Mouse (Mus musculus): ENCODE data around the gene Uqcc2. TPM values are rescaled to one million over a fixed set of nuclear protein-coding genes. Genes with fewer than 3 reads are reported as not detected.

Gene Uqcc2
- polyA plus RNA-seq, 1 experiment from 2014 or later: 374 TPM

DNA sequence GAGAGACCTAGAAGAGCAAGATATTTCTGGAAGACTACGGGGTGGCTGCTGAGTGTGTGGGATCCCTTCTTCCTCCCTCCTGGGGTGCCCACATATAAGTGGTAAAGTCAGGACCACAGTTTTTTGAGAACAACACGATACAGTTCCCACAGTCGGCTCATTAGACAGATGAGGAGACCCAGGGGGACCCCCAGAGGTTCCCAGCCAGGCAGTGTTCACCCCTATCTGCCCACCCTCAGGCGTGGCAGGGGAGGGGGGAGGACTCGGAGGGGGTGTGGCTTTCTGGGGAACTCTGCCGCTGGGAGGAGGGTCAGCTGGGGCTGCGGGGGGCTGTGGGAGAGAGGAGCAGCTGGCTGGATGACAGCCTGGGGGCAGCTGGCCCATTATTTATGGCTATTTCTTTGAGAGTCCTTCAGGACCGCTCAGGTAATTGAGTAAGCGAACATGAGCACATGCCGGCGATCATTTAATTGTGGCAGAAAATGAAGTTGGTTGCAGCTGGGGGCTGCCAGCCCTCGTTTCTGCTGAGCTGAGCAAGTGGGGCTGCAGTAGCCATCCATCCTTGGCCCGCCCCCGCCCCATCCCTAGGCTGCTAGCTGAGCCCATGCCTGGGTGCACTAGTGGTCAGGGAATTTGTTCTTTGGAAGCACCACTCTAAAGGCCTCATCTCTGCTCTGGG, 41.6 kb upstream of the Uqcc2 start:
- no peaks in the 10 kb centered on the region for H3K36me3 ChIP-seq (ENCODE audit: control insufficient read depth, insufficient read depth, low read length)
- ATAC-seq (replicated peaks; ENCODE audit: insufficient number of reproducible peaks, low FRiP score, low TSS enrichment): 0 out of 2 replicates have a peak, but pooled peaks have one; percentile 15
- WGBS (ENCODE audit: insufficient replicate concordance): 48% methylated on average over 14 of the region's 14 CpGs

DNA sequence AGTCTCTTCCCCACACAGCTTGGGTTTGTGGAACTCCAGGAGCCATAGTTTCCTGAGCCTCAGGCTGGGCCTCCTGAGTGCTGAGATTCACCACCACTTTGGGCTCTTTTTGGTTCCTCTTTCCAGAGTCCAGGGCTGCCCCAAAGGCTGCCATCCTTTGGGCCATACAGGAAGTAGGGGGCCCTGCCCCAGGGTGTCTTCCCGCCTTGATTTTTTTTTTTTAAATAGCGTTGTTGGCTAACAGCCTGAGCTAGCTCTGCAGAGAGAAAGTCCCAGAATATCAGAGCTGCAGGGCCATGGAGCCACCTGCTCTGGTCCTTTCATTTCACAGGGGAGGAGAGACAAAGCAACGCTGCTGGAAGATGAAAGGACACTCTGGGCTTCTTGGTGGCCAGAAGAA, 40.0 kb upstream of the Uqcc2 start:
- Histone ChIP-seq H3K4me3 (ENCODE audit: low read depth, low read length) (no peak overlapping the region), H3K9ac (ENCODE audit: low read depth, low read length) (no peak overlapping the region), H3K9me3 (replicated peaks; ENCODE audit: control insufficient read depth, low read length) (no peaks in the 10 kb centered on the region), H3K36me3 (ENCODE audit: control insufficient read depth, insufficient read depth, low read length) (no peaks in the 10 kb centered on the region), H3K27ac (ENCODE audit: low read depth, low read length) (no peak overlapping the region), H3K27me3 (ENCODE audit: control insufficient read depth, insufficient read depth, low read length) (no peaks in the 10 kb centered on the region), H3K4me1 (ENCODE audit: control insufficient read depth, insufficient read depth, low read length) (no peaks in the 10 kb centered on the region), H3K4me2 (no peak overlapping the region)
- no peak for ATAC-seq (replicated peaks; ENCODE audit: insufficient number of reproducible peaks, low FRiP score, low TSS enrichment)
- WGBS (ENCODE audit: insufficient replicate concordance): 66% methylated on average over 3 of the region's 3 CpGs

More for the DNA sequence above, 41.6 kb upstream of the Uqcc2 start:
- H3K4me2 ChIP-seq: no peak overlapping the region
- no peaks in the 10 kb centered on the region for H3K27me3 ChIP-seq (ENCODE audit: control insufficient read depth, insufficient read depth, low read length)
- H3K4me1 ChIP-seq (ENCODE audit: control insufficient read depth, insufficient read depth, low read length): no peaks in the 10 kb centered on the region
- no peaks in the 10 kb centered on the region for H3K9me3 ChIP-seq (replicated peaks; ENCODE audit: control insufficient read depth, low read length)
- no peak overlapping the region for H3K9ac ChIP-seq (ENCODE audit: low read depth, low read length)
- no peak overlapping the region for H3K4me3 ChIP-seq (ENCODE audit: low read depth, low read length)
- no peak overlapping the region for H3K27ac ChIP-seq (ENCODE audit: low read depth, low read length)

DNA sequence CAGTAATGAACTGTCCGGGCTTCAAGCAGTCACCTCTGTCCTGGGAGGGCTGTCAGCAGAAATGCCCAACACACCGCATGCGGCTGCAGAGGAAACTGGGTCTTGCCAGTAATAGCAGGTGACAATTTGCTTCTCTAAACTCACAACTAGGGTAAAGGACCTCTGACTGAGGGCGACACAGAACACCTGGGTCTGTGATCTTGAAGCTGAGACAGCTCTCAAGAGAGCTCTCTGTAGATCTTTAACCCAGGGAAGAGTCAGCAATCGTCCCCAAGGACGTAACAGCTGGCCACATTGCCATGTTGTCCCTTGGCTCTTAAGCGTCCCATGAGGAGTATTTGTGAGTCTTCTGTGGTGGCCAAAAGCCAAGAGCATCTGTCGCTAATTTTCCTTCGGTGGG, 38.7 kb upstream of the Uqcc2 start:
- no peaks in the 10 kb centered on the region for H3K36me3 ChIP-seq (ENCODE audit: control insufficient read depth, insufficient read depth, low read length)
- H3K27me3 ChIP-seq (ENCODE audit: control insufficient read depth, insufficient read depth, low read length): no peaks in the 10 kb centered on the region
- no peak overlapping the region for H3K4me3 ChIP-seq (ENCODE audit: low read depth, low read length)
- no peaks in the 10 kb centered on the region for H3K4me1 ChIP-seq (ENCODE audit: control insufficient read depth, insufficient read depth, low read length)
- no peak overlapping the region for H3K9ac ChIP-seq (ENCODE audit: low read depth, low read length)
- H3K27ac ChIP-seq (ENCODE audit: low read depth, low read length): no peak overlapping the region
- ATAC-seq (replicated peaks; ENCODE audit: insufficient number of reproducible peaks, low FRiP score, low TSS enrichment): no peak
- H3K4me2 ChIP-seq: no peak overlapping the region
- no peaks in the 10 kb centered on the region for H3K9me3 ChIP-seq (replicated peaks; ENCODE audit: control insufficient read depth, low read length)
- WGBS (ENCODE audit: insufficient replicate concordance): 75% methylated on average over 9 of the region's 9 CpGs

DNA sequence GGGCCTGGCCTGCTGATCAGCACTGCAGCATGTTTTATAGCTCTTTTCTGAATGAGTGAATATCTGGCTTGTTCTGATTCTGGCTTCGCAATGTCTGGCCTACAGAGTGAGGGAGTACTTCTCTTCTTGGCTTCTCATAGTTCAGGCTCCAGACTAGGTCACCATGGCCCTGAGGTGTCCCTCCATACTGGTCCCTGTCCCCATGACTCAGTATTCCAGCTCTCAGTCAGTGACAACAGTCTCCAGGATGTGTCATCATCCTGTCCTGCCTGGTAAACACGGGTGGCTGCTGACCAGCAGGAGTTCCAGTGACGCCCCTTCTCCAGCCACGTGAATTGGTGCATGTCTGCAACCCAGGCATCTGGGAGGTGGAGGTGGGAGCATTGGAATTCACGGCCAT, 37.4 kb upstream of the Uqcc2 start:
- 64% methylated on average over 5 of the region's 5 CpGs for WGBS (ENCODE audit: insufficient replicate concordance)
- no peaks in the 10 kb centered on the region for H3K9me3 ChIP-seq (replicated peaks; ENCODE audit: control insufficient read depth, low read length)
- H3K4me3 ChIP-seq (ENCODE audit: low read depth, low read length): no peak overlapping the region
- H3K4me1 ChIP-seq (ENCODE audit: control insufficient read depth, insufficient read depth, low read length): no peaks in the 10 kb centered on the region
- H3K4me2 ChIP-seq: no peak overlapping the region
- no peak for ATAC-seq (replicated peaks; ENCODE audit: insufficient number of reproducible peaks, low FRiP score, low TSS enrichment)
- no peak overlapping the region for H3K9ac ChIP-seq (ENCODE audit: low read depth, low read length)
- no peaks in the 10 kb centered on the region for H3K27me3 ChIP-seq (ENCODE audit: control insufficient read depth, insufficient read depth, low read length)
- H3K36me3 ChIP-seq (ENCODE audit: control insufficient read depth, insufficient read depth, low read length): no peaks in the 10 kb centered on the region
- no peak overlapping the region for H3K27ac ChIP-seq (ENCODE audit: low read depth, low read length)

DNA sequence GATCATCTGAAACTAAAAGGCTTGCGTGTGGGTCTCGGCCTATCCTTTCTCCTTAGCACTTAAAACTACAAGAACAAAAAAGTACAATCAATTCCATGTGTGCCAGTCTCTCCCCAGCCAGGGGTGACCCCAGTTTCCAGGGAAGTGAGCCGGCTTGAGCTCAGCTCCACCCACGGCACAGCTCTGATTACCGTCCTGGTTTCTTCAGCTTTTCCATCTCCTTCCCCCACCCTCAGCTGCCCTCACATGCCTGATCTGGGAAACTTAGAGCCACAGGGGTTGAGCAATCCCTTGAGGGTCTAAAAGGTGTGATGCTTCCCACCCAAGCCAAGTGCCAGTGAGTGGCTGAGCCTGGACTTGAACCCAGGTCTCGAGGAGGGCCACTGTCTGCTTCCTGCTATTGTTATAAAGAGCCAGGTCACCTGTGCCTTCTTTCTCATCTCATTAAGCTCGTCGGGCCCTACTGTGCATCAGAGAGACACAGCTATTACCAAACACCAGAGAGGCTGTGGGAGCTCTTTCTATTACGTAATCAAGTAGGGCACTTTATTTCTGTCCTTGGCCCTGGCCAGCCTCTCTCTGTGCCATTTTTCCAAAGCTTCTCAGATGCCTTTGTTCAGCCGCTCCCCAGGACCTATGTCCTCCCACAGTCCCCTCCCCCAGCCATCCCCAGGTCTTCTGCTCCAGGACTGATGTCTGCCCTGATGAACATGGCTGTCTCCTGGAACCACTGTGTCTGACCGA, 36.4 kb upstream of the Uqcc2 start:
- Histone ChIP-seq H3K27me3 (ENCODE audit: control insufficient read depth, insufficient read depth, low read length) (no peaks in the 10 kb centered on the region), H3K9me3 (replicated peaks; ENCODE audit: control insufficient read depth, low read length) (no peaks in the 10 kb centered on the region), H3K9ac (ENCODE audit: low read depth, low read length) (no peak overlapping the region), H3K4me1 (ENCODE audit: control insufficient read depth, insufficient read depth, low read length) (no peaks in the 10 kb centered on the region), H3K27ac (ENCODE audit: low read depth, low read length) (no peak overlapping the region), H3K4me2 (no peak overlapping the region), H3K36me3 (ENCODE audit: control insufficient read depth, insufficient read depth, low read length) (no peaks in the 10 kb centered on the region), H3K4me3 (ENCODE audit: low read depth, low read length) (no peak overlapping the region)
- 68% methylated on average over 11 of the region's 11 CpGs for WGBS (ENCODE audit: insufficient replicate concordance)
- no peak for ATAC-seq (replicated peaks; ENCODE audit: insufficient number of reproducible peaks, low FRiP score, low TSS enrichment)

DNA sequence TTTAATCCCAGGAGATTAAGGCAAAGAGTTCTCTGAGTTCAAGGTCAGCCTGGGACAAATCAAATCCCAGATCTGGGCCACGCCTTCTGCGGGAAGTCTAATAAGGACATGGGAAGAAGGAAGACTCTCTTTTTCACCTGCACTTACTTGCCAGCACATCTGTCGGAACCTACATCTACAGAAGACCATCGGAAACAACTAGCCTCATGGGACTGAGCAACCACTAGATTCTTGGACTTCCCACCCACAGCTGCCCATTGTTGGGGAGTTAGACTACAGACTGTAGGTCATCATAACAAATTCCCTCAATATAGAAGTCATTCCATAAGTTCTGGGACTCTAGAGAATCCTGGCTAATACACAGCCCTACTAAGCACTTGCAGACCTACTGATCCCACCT, 34.9 kb upstream of the Uqcc2 start:
- H3K4me2 ChIP-seq: no peak overlapping the region
- 89% methylated on average over 4 of the region's 4 CpGs for WGBS (ENCODE audit: insufficient replicate concordance)
- H3K36me3 ChIP-seq (ENCODE audit: control insufficient read depth, insufficient read depth, low read length): no peaks in the 10 kb centered on the region
- H3K4me3 ChIP-seq (ENCODE audit: low read depth, low read length): no peak overlapping the region
- ATAC-seq (replicated peaks; ENCODE audit: insufficient number of reproducible peaks, low FRiP score, low TSS enrichment): no peak
- H3K9ac ChIP-seq (ENCODE audit: low read depth, low read length): no peak overlapping the region
- no peak overlapping the region for H3K27ac ChIP-seq (ENCODE audit: low read depth, low read length)
- no peaks in the 10 kb centered on the region for H3K9me3 ChIP-seq (replicated peaks; ENCODE audit: control insufficient read depth, low read length)
- H3K27me3 ChIP-seq (ENCODE audit: control insufficient read depth, insufficient read depth, low read length): no peaks in the 10 kb centered on the region
- no peaks in the 10 kb centered on the region for H3K4me1 ChIP-seq (ENCODE audit: control insufficient read depth, insufficient read depth, low read length)

DNA sequence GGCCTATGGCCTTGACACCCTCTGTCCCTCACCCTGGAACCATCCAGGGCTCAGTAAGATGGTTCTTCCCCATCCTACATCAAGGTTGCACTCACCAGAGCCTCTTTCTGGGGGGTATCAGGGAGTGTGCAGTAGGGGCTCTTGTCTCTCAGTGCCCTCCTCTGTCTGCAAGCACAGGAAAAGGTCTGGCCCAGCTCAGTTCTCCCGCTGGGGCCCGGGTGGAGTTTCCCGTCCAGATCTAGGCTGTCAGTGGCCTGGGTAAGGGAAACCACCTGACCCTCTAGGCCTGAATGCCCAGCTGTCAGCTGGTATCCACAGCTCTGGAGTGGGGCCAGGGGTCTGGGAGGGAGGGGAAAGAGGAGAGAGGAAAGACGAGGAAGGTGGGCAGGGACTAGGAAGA, 33.8 kb upstream of the Uqcc2 start, which contains the start of gene Ip6k3:
Gene Ip6k3, minus strand, starts transcription at position 251 of the 400 bp plus-strand sequence.
- no peak within 1 kb of the TSS for H3K9ac ChIP-seq (ENCODE audit: low read depth, low read length)
- no peaks in the 10 kb centered on the region for H3K36me3 ChIP-seq (ENCODE audit: control insufficient read depth, insufficient read depth, low read length)
- no peak within 1 kb of the TSS for H3K27ac ChIP-seq (ENCODE audit: low read depth, low read length)
- H3K4me1 ChIP-seq (ENCODE audit: control insufficient read depth, insufficient read depth, low read length): no peaks in the 10 kb centered on the region
- no peaks in the 10 kb centered on the region for H3K9me3 ChIP-seq (replicated peaks; ENCODE audit: control insufficient read depth, low read length)
- no peak within 1 kb of the TSS for H3K4me2 ChIP-seq
- ATAC-seq (replicated peaks; ENCODE audit: insufficient number of reproducible peaks, low FRiP score, low TSS enrichment): no peak
- no peaks in the 10 kb centered on the region for H3K27me3 ChIP-seq (ENCODE audit: control insufficient read depth, insufficient read depth, low read length)
- WGBS (ENCODE audit: insufficient replicate concordance): 39% methylated on average over 4 of the region's 4 CpGs
- no peak within 1 kb of the TSS for H3K4me3 ChIP-seq (ENCODE audit: low read depth, low read length)

DNA sequence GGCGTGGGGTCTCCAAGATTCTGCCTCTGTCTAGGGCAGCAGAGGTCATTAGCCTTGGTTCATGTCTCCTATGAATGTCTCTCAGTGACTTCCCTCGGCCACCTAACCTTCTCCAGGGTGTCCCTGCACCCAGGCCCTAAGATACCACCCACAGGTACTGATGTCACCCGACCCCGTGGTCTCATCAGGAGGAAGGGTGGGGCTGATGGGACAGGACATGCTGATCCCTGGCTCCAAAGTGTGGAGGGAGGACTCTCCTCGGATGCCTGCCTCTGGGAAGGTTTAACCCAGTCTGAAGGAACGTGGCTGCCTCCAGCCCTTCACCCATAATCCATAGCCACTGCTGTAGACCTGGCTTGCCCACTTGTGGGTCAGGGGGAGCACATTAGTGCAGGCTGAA, 33.2 kb upstream of the Uqcc2 start:
- WGBS (ENCODE audit: insufficient replicate concordance): 62% methylated on average over 6 of the region's 6 CpGs
- no peak for ATAC-seq (replicated peaks; ENCODE audit: insufficient number of reproducible peaks, low FRiP score, low TSS enrichment)

More for the DNA sequence above, 33.2 kb upstream of the Uqcc2 start:
- Histone ChIP-seq H3K27me3 (ENCODE audit: control insufficient read depth, insufficient read depth, low read length) (no peaks in the 10 kb centered on the region), H3K4me2 (no peak overlapping the region), H3K9me3 (replicated peaks; ENCODE audit: control insufficient read depth, low read length) (no peaks in the 10 kb centered on the region), H3K4me1 (ENCODE audit: control insufficient read depth, insufficient read depth, low read length) (no peaks in the 10 kb centered on the region), H3K36me3 (ENCODE audit: control insufficient read depth, insufficient read depth, low read length) (no peaks in the 10 kb centered on the region), H3K4me3 (ENCODE audit: low read depth, low read length) (no peak overlapping the region), H3K9ac (ENCODE audit: low read depth, low read length) (no peak overlapping the region), H3K27ac (ENCODE audit: low read depth, low read length) (no peak overlapping the region)

Data from heart, embryonic 11.5 days (tissue).